Mouse (Mus musculus): ENCODE measurements at regions not wholly inside any gene's neighbourhood (a gene's known extent, or its start where the extent isn't known, plus 50 kb on each side); places are given as distances from the start of the nearest gene placed in this dataset.
"Not testable (repeated sequence)": the region's sequence is repeated elsewhere in the genome, so short reads cannot be mapped to it uniquely, and the experiment has no call there.

DNA sequence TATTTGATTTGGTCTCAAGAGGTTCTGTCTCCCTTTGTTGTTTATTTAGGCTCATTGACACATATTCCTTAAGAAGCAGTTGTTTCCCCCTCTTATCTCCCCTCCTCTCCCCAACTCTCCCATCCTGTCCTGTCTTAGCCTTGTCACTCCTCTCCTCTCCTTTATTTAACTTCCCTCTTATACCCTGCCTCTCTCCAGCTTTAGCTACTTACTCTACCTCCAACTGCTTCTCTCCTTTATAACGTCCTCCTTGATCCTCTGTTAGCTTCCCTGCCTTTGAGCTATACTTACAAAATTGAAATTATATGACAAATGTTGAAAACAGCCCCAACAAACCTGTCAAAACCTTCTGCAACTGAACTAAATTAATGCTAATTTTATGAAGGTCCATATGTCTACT lies 841.7 kb upstream of the G6pd2 start:
- no peak overlapping the region for H3K27ac ChIP-seq (ENCODE audit: insufficient read depth, low read depth, low read length, poor library complexity, severe bottlenecking)
- in situ Hi-C loops (cut with MboI; ENCODE audit: low sequenced_read_pairs in 2 of 2, unreplicated experiment in 2 of 2): no loop called here
- H3K4me3 ChIP-seq (ENCODE audit: insufficient read depth in 1 of 2, low read depth in 1 of 2, low read length in 2 of 2, poor library complexity in 1 of 2, severe bottlenecking in 1 of 2): no peak overlapping the region

DNA sequence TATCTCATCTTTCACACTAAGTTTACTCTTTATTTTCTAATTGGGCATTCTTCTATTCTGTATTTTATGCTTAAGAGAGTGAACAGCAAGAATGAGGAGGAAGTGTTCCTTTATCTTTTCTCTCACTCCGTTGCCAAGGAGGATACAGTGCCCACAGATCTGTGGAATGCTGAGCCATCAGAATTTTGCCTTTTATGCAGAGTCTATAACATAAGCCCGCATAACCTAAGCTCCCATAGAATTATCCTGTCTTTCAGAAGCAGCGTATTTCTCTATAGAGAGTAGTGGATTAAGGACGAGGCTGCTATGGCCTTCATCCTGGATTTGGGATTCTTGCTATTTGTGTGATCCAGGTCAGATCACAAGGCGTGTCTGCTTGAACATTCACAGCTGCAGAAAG lies 839.1 kb upstream of the G6pd2 start:
- Histone ChIP-seq H3K36me3 (ENCODE audit: control insufficient read depth, insufficient read depth, low read length, poor library complexity, severe bottlenecking) (no peaks in the 10 kb centered on the region), H3K9me3 (ENCODE audit: control insufficient read depth, insufficient read depth, low read depth, low read length) (no peaks in the 10 kb centered on the region), H3K9ac (ENCODE audit: insufficient read depth, low read depth, low read length, poor library complexity, severe bottlenecking) (no peak overlapping the region), H3K4me1 (ENCODE audit: control insufficient read depth in 2 of 2, insufficient read depth in 2 of 2, low read length in 2 of 2, poor library complexity in 1 of 2) (no peaks in the 10 kb centered on the region), H3K27ac (ENCODE audit: insufficient read depth, low read depth, low read length, poor library complexity, severe bottlenecking) (no peak overlapping the region), H3K4me3 (ENCODE audit: insufficient read depth in 1 of 2, low read depth in 1 of 2, low read length in 2 of 2, poor library complexity in 1 of 2, severe bottlenecking in 1 of 2) (no peak overlapping the region)
- in situ Hi-C loops (cut with MboI; ENCODE audit: low sequenced_read_pairs in 2 of 2, unreplicated experiment in 2 of 2): no loop called here
- TF ChIP-seq HCFC1 (IDR thresholded peaks at IDR 0.05; ENCODE audit: borderline replicate concordance, insufficient read depth, low read length) (no peak), ZC3H11A (IDR thresholded peaks at IDR 0.05; ENCODE audit: borderline replicate concordance, low read depth, low read length) (no peak), CHD2 (IDR thresholded peaks at IDR 0.05; ENCODE audit: low read depth, low read length) (no peak), ZNF384 (IDR thresholded peaks at IDR 0.05; ENCODE audit: low read depth, low read length) (no peak), MAFK (IDR thresholded peaks at IDR 0.05; ENCODE audit: insufficient read depth, low read depth, low read length) (no peak)
- DNase-seq (ENCODE audit: low read depth, low spot score): no peak

More for the DNA sequence above, 841.7 kb upstream of the G6pd2 start:
- H3K4me1 ChIP-seq (ENCODE audit: control insufficient read depth in 2 of 2, insufficient read depth in 2 of 2, low read length in 2 of 2, poor library complexity in 1 of 2): no peaks in the 10 kb centered on the region
- DNase-seq (ENCODE audit: low read depth, low spot score): no peak
- no peak overlapping the region for H3K9ac ChIP-seq (ENCODE audit: insufficient read depth, low read depth, low read length, poor library complexity, severe bottlenecking)
- no peaks in the 10 kb centered on the region for H3K36me3 ChIP-seq (ENCODE audit: control insufficient read depth, insufficient read depth, low read length, poor library complexity, severe bottlenecking)
- no peak for TF ChIP-seq HCFC1 (IDR thresholded peaks at IDR 0.05; ENCODE audit: borderline replicate concordance, insufficient read depth, low read length)
- no peaks in the 10 kb centered on the region for H3K9me3 ChIP-seq (ENCODE audit: control insufficient read depth, insufficient read depth, low read depth, low read length)

- Histone ChIP-seq H3K9ac (ENCODE audit: insufficient read depth, low read depth, low read length, poor library complexity, severe bottlenecking) (no peak overlapping the region), H3K4me3 (ENCODE audit: insufficient read depth in 1 of 2, low read depth in 1 of 2, low read length in 2 of 2, poor library complexity in 1 of 2, severe bottlenecking in 1 of 2) (no peak overlapping the region), H3K9me3 (ENCODE audit: control insufficient read depth, insufficient read depth, low read depth, low read length) (no peaks in the 10 kb centered on the region), H3K36me3 (ENCODE audit: control insufficient read depth, insufficient read depth, low read length, poor library complexity, severe bottlenecking) (no peaks in the 10 kb centered on the region), H3K4me1 (ENCODE audit: control insufficient read depth in 2 of 2, insufficient read depth in 2 of 2, low read length in 2 of 2, poor library complexity in 1 of 2) (no peaks in the 10 kb centered on the region), H3K27ac (ENCODE audit: insufficient read depth, low read depth, low read length, poor library complexity, severe bottlenecking) (no peak overlapping the region)
- DNase-seq (ENCODE audit: low read depth, low spot score): no peak
- TF ChIP-seq HCFC1 (IDR thresholded peaks at IDR 0.05; ENCODE audit: borderline replicate concordance, insufficient read depth, low read length) (no peak), ZC3H11A (IDR thresholded peaks at IDR 0.05; ENCODE audit: borderline replicate concordance, low read depth, low read length) (no peak), MAFK (IDR thresholded peaks at IDR 0.05; ENCODE audit: insufficient read depth, low read depth, low read length) (no peak), CHD2 (IDR thresholded peaks at IDR 0.05; ENCODE audit: low read depth, low read length) (no peak)
- in situ Hi-C loops (cut with MboI; ENCODE audit: low sequenced_read_pairs in 2 of 2, unreplicated experiment in 2 of 2): no loop called here
These were observed 829.9 kb upstream of the G6pd2 start for GRCm38 (mm10) chr5:60978693-60979092.

GRCm38 (mm10) chr5:60988313-60988712 lies 820.3 kb upstream of the G6pd2 start:
- Histone ChIP-seq H3K27ac (ENCODE audit: insufficient read depth, low read depth, low read length, poor library complexity, severe bottlenecking) (no peak overlapping the region), H3K4me3 (ENCODE audit: insufficient read depth in 1 of 2, low read depth in 1 of 2, low read length in 2 of 2, poor library complexity in 1 of 2, severe bottlenecking in 1 of 2) (no peak overlapping the region), H3K9ac (ENCODE audit: insufficient read depth, low read depth, low read length, poor library complexity, severe bottlenecking) (no peak overlapping the region), H3K4me1 (ENCODE audit: control insufficient read depth in 2 of 2, insufficient read depth in 2 of 2, low read length in 2 of 2, poor library complexity in 1 of 2) (peaks cover 0 to 2% of the 10 kb centered on the region in 2 experiments; a peak in 1 of 4 replicates), H3K36me3 (ENCODE audit: control insufficient read depth, insufficient read depth, low read length, poor library complexity, severe bottlenecking) (no peaks in the 10 kb centered on the region), H3K9me3 (ENCODE audit: control insufficient read depth, insufficient read depth, low read depth, low read length) (no peaks in the 10 kb centered on the region)
- no peak for TF ChIP-seq MAFK (IDR thresholded peaks at IDR 0.05; ENCODE audit: insufficient read depth, low read depth, low read length)
- in situ Hi-C loops (cut with MboI; ENCODE audit: low sequenced_read_pairs in 2 of 2, unreplicated experiment in 2 of 2): no loop called here
- DNase-seq (ENCODE audit: low read depth, low spot score): no peak

- H3K9ac ChIP-seq (ENCODE audit: insufficient read depth, low read depth, low read length, poor library complexity, severe bottlenecking); H3K4me3 ChIP-seq (ENCODE audit: insufficient read depth in 1 of 2, low read depth in 1 of 2, low read length in 2 of 2, poor library complexity in 1 of 2, severe bottlenecking in 1 of 2); H3K4me1 ChIP-seq (ENCODE audit: control insufficient read depth in 2 of 2, insufficient read depth in 2 of 2, low read length in 2 of 2, poor library complexity in 1 of 2); in situ Hi-C loops (cut with MboI; ENCODE audit: low sequenced_read_pairs in 2 of 2, unreplicated experiment in 2 of 2); H3K36me3 ChIP-seq (ENCODE audit: control insufficient read depth, insufficient read depth, low read length, poor library complexity, severe bottlenecking); H3K9me3 ChIP-seq (ENCODE audit: control insufficient read depth, insufficient read depth, low read depth, low read length): not testable (repeated sequence)
- peak overlapping the region; percentile 53; the same call in 1 of the 2 replicates for H3K27ac ChIP-seq (ENCODE audit: insufficient read depth, low read depth, low read length, poor library complexity, severe bottlenecking)
- 0 out of 2 replicates have a peak, but pooled peaks have one; percentile 23 for TF ChIP-seq CHD2 (IDR thresholded peaks at IDR 0.05; ENCODE audit: low read depth, low read length)
- DNase-seq (ENCODE audit: low read depth, low spot score): peak; percentile 26
These were observed 819.3 kb upstream of the G6pd2 start for GRCm38 (mm10) chr5:60989330-60989729.
